Mouse (Mus musculus) liver, postnatal 0 days (tissue): ENCODE results near the gene Ccnk.

Source experiments
- CTCF ChIP-seq: sonication (generic); IDR thresholded peaks from 2 replicates; pipeline ENCODE4 v1.5.1; 2016; ENCODE audit warnings: antibody characterized with exemption, low read depth
- EP300 ChIP-seq: IDR thresholded peaks from 2 replicates; pipeline ENCODE4 v1.6.1; 2016; ENCODE audit warnings: antibody characterized with exemption, low read depth, mild to moderate bottlenecking

DNA sequence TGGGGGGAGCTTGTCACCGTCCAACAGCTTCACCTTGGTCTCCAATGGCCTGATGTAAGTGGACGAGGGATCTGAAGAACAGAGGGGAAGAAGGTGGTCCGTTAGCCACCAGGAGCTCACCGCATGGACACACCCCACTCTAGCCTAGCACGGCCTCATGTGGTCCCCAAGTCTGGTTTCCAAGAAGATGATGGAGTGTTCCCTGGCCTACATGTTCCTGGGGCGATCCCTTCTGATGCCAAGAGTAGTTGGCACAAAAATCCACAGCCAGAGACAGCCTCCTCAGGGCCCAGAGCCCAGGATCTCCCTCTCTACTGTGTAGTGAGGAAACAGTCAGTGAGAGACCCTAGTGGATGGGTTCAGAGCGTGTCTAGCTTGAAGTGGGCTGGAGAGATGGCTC is 42.3 kb downstream of the Ccnk start:
- no peak for TF ChIP-seq CTCF
- TF ChIP-seq EP300, result no peak
